Mouse (Mus musculus) heart, adult 2 months (tissue): ENCODE measurements around the gene Gm5773.
"Not testable (repeated sequence)": the region's sequence is repeated elsewhere in the genome, so short reads cannot be mapped to it uniquely, and the experiment has no call there.

ENCODE experiments used
- CTCF ChIP-seq: fragments of 200-600 bp; IDR thresholded peaks from 2 replicates; pipeline ENCODE4 v1.8.1; 2022; ENCODE audit warnings: antibody characterized with exemption, mild to moderate bottlenecking, moderate library complexity
- EP300 ChIP-seq: fragments of 200-500 bp; IDR thresholded peaks from 2 replicates; pipeline ENCODE4 v1.6.1; 2011; ENCODE audit warnings: low read depth, low read length, control low read depth; ENCODE audit not compliant: insufficient read depth
- POLR2A ChIP-seq: fragments of 200-500 bp; IDR thresholded peaks from 2 replicates; pipeline ENCODE4 v1.6.1; 2011; ENCODE audit warnings: mild to moderate bottlenecking, low read depth, low read length, control low read depth; ENCODE audit not compliant: insufficient read depth

- TF ChIP-seq CTCF, EP300, POLR2A: not testable (repeated sequence)
Measured at GRCm38 (mm10) chr3:93745475-93745874, 27.3 kb upstream of the Gm5773 start.
